Comparison of ENCODE assay signal across 8 mouse cellular contexts in genomic region chr8:94870474-94871107, GRCm38 (mm10). TPM values are rescaled to one million over a fixed set of nuclear protein-coding genes. Genes with fewer than 3 reads are reported as not detected.
DNase-seq lines count a peak whose midpoint lies in the region; ATAC-seq lines count a peak whose summit lies in the region.

No protein-coding gene starts in this region.

- no peak for ATAC-seq in heart, embryonic 15.5 days (replicated peaks; ENCODE audit: insufficient number of reproducible peaks, insufficient read depth, low FRiP score, low read depth)
- no peak for ATAC-seq in erythroid progenitor cell, adult 5-6 weeks (replicated peaks; ENCODE audit: low FRiP score, poor library complexity, severe bottlenecking)

- peak overlapping the region; percentile 70 for H3K4me2 ChIP-seq in heart, embryonic 15.5 days

- H3K4me3 ChIP-seq in heart, embryonic 15.5 days = peak overlapping the region; percentile 45

- peaks cover 14% of the 10 kb centered on the region; the same call in 1 of the 2 replicates for H3K36me3 ChIP-seq in heart, embryonic 15.5 days

- DNase-seq in kidney, adult 18-20 months = peak; percentile 29
- DNase-seq in kidney, adult 9 months = no peak
- peak; percentile 87 to 88 for DNase-seq in cerebellum, postnatal 10 days
- peak; percentile 69 to 73 for DNase-seq in layer of hippocampus, postnatal 14 days (ENCODE audit: low spot score in 2 of 2)
- peak; percentile 35 to 48 for DNase-seq in lung, postnatal 4 days
- peak; percentile 64 for DNase-seq in right cerebral cortex, postnatal 14 days

- H3K9me3 ChIP-seq in heart, embryonic 15.5 days (replicated peaks) = no peaks in the 10 kb centered on the region

- peak overlapping the region; percentile 56 for H3K27ac ChIP-seq in heart, embryonic 15.5 days

- H3K27me3 ChIP-seq in heart, embryonic 15.5 days = no peaks in the 10 kb centered on the region

- peak overlapping the region; percentile 36 for H3K9ac ChIP-seq in heart, embryonic 15.5 days

- H3K4me1 ChIP-seq in heart, embryonic 15.5 days (replicated peaks) = peaks cover 62% of the 10 kb centered on the region

- WGBS in heart, embryonic 15.5 days = 17% methylated on average over 22 of the region's 22 CpGs

RNA-seq across cellular contexts. Expression of gene Dok4, which starts 5.5 kb away (rescaled TPM):
- polyA plus RNA-seq in heart, embryonic 15.5 days (2015; fragmentation: Nextera tagmentation; extraction: Ambion mirVana) = 22.9 and 31.6 TPM in 2 replicates
- total RNA-seq in layer of hippocampus, postnatal 14 days (2021) = 10 to 100 TPM; 50.2 to 54.1 TPM
- 12.2 and 13.0 TPM in 2 replicates for total RNA-seq in erythroid progenitor cell, adult 5-6 weeks (2015; ENCODE audit: low replicate concordance)
- 11.0 and 12.8 TPM in 2 replicates for total RNA-seq in erythroid progenitor cell, adult 5-6 weeks (2017; ENCODE audit: low replicate concordance)

RNA-seq across cellular contexts. Expression of gene Polr2c, which starts 13.3 kb away (rescaled TPM):
- polyA plus RNA-seq in heart, embryonic 15.5 days (2015; fragmentation: Nextera tagmentation; extraction: Ambion mirVana) = 107 and 122 TPM in 2 replicates
- total RNA-seq in layer of hippocampus, postnatal 14 days (2021) = 10 to 100 TPM; 50.0 to 57.8 TPM
- 34.0 and 42.2 TPM in 2 replicates for total RNA-seq in erythroid progenitor cell, adult 5-6 weeks (2015; ENCODE audit: low replicate concordance)
- total RNA-seq in erythroid progenitor cell, adult 5-6 weeks (2017; ENCODE audit: low replicate concordance) = 17.5 and 40.3 TPM in 2 replicates

RNA-seq across cellular contexts. Expression of gene Ciapin1, which starts 32.4 kb away (rescaled TPM):
- 77.7 and 88.6 TPM in 2 replicates for polyA plus RNA-seq in heart, embryonic 15.5 days (2015; fragmentation: Nextera tagmentation; extraction: Ambion mirVana)
- total RNA-seq in layer of hippocampus, postnatal 14 days (2021) = 10 to 100 TPM; 76.1 to 88.0 TPM
- total RNA-seq in erythroid progenitor cell, adult 5-6 weeks (2015; ENCODE audit: low replicate concordance) = 27.4 and 66.7 TPM in 2 replicates
- total RNA-seq in erythroid progenitor cell, adult 5-6 weeks (2017; ENCODE audit: low replicate concordance) = 36.8 and 46.6 TPM in 2 replicates

RNA-seq across cellular contexts. Expression of gene Coq9, which starts 32.5 kb away (rescaled TPM):
- 163 and 166 TPM in 2 replicates for polyA plus RNA-seq in heart, embryonic 15.5 days (2015; fragmentation: Nextera tagmentation; extraction: Ambion mirVana)
- total RNA-seq in layer of hippocampus, postnatal 14 days (2021) = 10 to 100 TPM; 80.7 to 97.6 TPM
- total RNA-seq in erythroid progenitor cell, adult 5-6 weeks (2015; ENCODE audit: low replicate concordance) = 27.8 and 34.8 TPM in 2 replicates
- total RNA-seq in erythroid progenitor cell, adult 5-6 weeks (2017; ENCODE audit: low replicate concordance) = 42.1 and 47.1 TPM in 2 replicates

RNA-seq across cellular contexts. Expression of gene Ccdc102a, which starts 47.3 kb away (rescaled TPM):
- polyA plus RNA-seq in heart, embryonic 15.5 days (2015; fragmentation: Nextera tagmentation; extraction: Ambion mirVana) = 18.6 and 25.1 TPM in 2 replicates
- total RNA-seq in layer of hippocampus, postnatal 14 days (2021) = 1 to 10 TPM; 2.7 to 3.8 TPM
- not detected in 2 replicates for total RNA-seq in erythroid progenitor cell, adult 5-6 weeks (2015; ENCODE audit: low replicate concordance)
- total RNA-seq in erythroid progenitor cell, adult 5-6 weeks (2017; ENCODE audit: low replicate concordance) = 0.15 and 0.51 TPM in 2 replicates
